Mouse (Mus musculus): ENCODE measurements at regions not wholly inside any gene's neighbourhood (a gene's known extent, or its start where the extent isn't known, plus 50 kb on each side); places are given as distances from the start of the nearest gene placed in this dataset.

DNA sequence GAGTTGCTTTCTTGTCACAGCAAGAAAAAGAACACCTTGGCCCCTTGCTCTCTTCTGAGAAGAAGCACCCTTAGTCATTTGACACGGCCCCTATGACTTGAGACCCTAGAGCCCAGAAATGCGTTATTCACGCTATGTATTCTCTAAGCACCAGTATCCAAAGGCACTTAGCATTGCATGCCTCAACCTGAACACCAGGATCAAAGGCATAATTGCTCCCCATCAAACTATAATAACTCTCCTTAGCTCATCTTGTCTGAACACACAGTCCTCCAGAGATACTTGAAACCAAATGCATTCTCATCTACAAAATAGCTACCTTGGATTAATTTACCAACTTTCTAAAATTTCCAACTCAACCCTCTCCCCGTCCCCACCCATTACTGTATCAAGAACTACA lies 437.5 kb downstream of the Ate1 start:
- TF ChIP-seq POLR2A (IDR thresholded peaks at IDR 0.05; ENCODE audit: borderline replicate concordance, extremely low read depth, insufficient read depth, insufficient read length, poor library complexity, severe bottlenecking) (no peak), CTCF (IDR thresholded peaks at IDR 0.05; ENCODE audit: borderline replicate concordance, extremely low read depth, insufficient read depth, insufficient read length) (no peak)
